Mouse (Mus musculus): ENCODE data around the gene Nrxn1.
"Not testable (repeated sequence)": the region's sequence is repeated elsewhere in the genome, so short reads cannot be mapped to it uniquely, and the experiment has no call there.

The Nrxn1 gene

GRCm38 (mm10) chr17:90583826-90584534, 508.9 kb downstream of the Nrxn1 start:
- peak; percentile 51 for DNase-seq (ENCODE audit: low read depth, low spot score)

- DNase-seq (ENCODE audit: low read depth, low spot score) = no peak
Observed at GRCm38 (mm10) chr17:90583196-90583595, 509.7 kb downstream of the Nrxn1 start.

GRCm38 (mm10) chr17:90569877-90570276, 523.0 kb downstream of the Nrxn1 start:
- no peak for DNase-seq (ENCODE audit: low read depth, low spot score)

GRCm38 (mm10) chr17:90565186-90565585, 527.7 kb downstream of the Nrxn1 start:
- no peak for DNase-seq (ENCODE audit: low read depth, low spot score)

GRCm38 (mm10) chr17:90556376-90556775, 536.5 kb downstream of the Nrxn1 start:
- DNase-seq (ENCODE audit: low read depth, low spot score) = no peak

GRCm38 (mm10) chr17:90550415-90550814, 542.5 kb downstream of the Nrxn1 start:
- DNase-seq (ENCODE audit: low read depth, low spot score) = no peak

GRCm38 (mm10) chr17:90546806-90547205, 546.1 kb downstream of the Nrxn1 start:
- DNase-seq (ENCODE audit: low read depth, low spot score) = no peak

GRCm38 (mm10) chr17:90544639-90545259, 548.1 kb downstream of the Nrxn1 start:
- no peak for DNase-seq (ENCODE audit: low read depth, low spot score)

- no peak for DNase-seq (ENCODE audit: low read depth, low spot score)
Observed at GRCm38 (mm10) chr17:90543986-90544638, 548.8 kb downstream of the Nrxn1 start.

GRCm38 (mm10) chr17:90531443-90531842, 561.4 kb downstream of the Nrxn1 start:
- no peak for DNase-seq (ENCODE audit: low read depth, low spot score)

GRCm38 (mm10) chr17:90506026-90506425, 586.8 kb downstream of the Nrxn1 start:
- DNase-seq (ENCODE audit: low read depth, low spot score) = no peak

- not testable (repeated sequence) for DNase-seq (ENCODE audit: low read depth, low spot score)
Observed at GRCm38 (mm10) chr17:90503999-90504398, 588.9 kb downstream of the Nrxn1 start.

GRCm38 (mm10) chr17:90501023-90501675, 591.7 kb downstream of the Nrxn1 start:
- DNase-seq (ENCODE audit: low read depth, low spot score) = peak; percentile 40

- DNase-seq (ENCODE audit: low read depth, low spot score) = no peak
Observed at GRCm38 (mm10) chr17:90479531-90480250, 613.2 kb downstream of the Nrxn1 start.

GRCm38 (mm10) chr17:90456748-90457147, 636.1 kb downstream of the Nrxn1 start:
- peak; percentile 7 for DNase-seq (ENCODE audit: low read depth, low spot score)

GRCm38 (mm10) chr17:90455904-90456303, 637.0 kb downstream of the Nrxn1 start:
- DNase-seq (ENCODE audit: low read depth, low spot score) = peak; percentile 47

GRCm38 (mm10) chr17:90455409-90455775, 637.5 kb downstream of the Nrxn1 start:
- peak; percentile 14 for DNase-seq (ENCODE audit: low read depth, low spot score)

GRCm38 (mm10) chr17:90454738-90455408, 638.0 kb downstream of the Nrxn1 start:
- peak; percentile 9 for DNase-seq (ENCODE audit: low read depth, low spot score)

GRCm38 (mm10) chr17:90454356-90454737, 638.5 kb downstream of the Nrxn1 start:
- DNase-seq (ENCODE audit: low read depth, low spot score) = peak; percentile 12

- DNase-seq (ENCODE audit: low read depth, low spot score) = peak; percentile 2
Observed at GRCm38 (mm10) chr17:90453280-90453679, 639.6 kb downstream of the Nrxn1 start.

GRCm38 (mm10) chr17:90452770-90453169, 640.1 kb downstream of the Nrxn1 start:
- peak; percentile 17 for DNase-seq (ENCODE audit: low read depth, low spot score)
